Mouse (Mus musculus) hindbrain, embryonic 11.5 days (tissue): Measurements from ENCODE around the gene Pgpep1. TPM values are rescaled to one million over a fixed set of nuclear protein-coding genes. Genes with fewer than 3 reads are reported as not detected.

Experiments used
- polyA plus RNA-seq: library from polyadenylated mRNA; unstranded; fragments of >200 nt; fragmentation: Nextera tagmentation; extraction: Ambion mirVana; gene quantifications from 2 replicates; pipeline ENCODE4 v1.2.1, GENCODE M21; 2014

The Pgpep1 gene
- polyA plus RNA-seq, 1 experiment from 2014 or later = 170 TPM

Other genes starting within 250 kb of the Pgpep1 start
- 13.6 and 14.2 TPM in 2 replicates for gene Crtc1, start 220.8 kb downstream of the Pgpep1 start, polyA plus RNA-seq
- gene Klhl26, start 183.4 kb downstream of the Pgpep1 start, polyA plus RNA-seq = 11.1 and 12.8 TPM in 2 replicates
- gene Tmem59l, start 173.0 kb downstream of the Pgpep1 start, polyA plus RNA-seq = 15.6 and 19.6 TPM in 2 replicates
- 2.4 and 6.6 TPM in 2 replicates for gene Crlf1, start 167.2 kb downstream of the Pgpep1 start, polyA plus RNA-seq
- gene Rex1bd, start 153.6 kb downstream of the Pgpep1 start, polyA plus RNA-seq = 129 and 136 TPM in 2 replicates
- 814 and 839 TPM in 2 replicates for gene Uba52, start 149.6 kb downstream of the Pgpep1 start, polyA plus RNA-seq
- gene Fkbp8, start 132.7 kb downstream of the Pgpep1 start, polyA plus RNA-seq = 226 and 243 TPM in 2 replicates
- gene Kxd1, start 132.4 kb downstream of the Pgpep1 start, polyA plus RNA-seq = 48.3 and 52.6 TPM in 2 replicates
- 15.4 and 16.5 TPM in 2 replicates for gene Ell, start 120.9 kb downstream of the Pgpep1 start, polyA plus RNA-seq
- gene Isyna1, start 66.0 kb downstream of the Pgpep1 start, polyA plus RNA-seq = 57.9 and 65.1 TPM in 2 replicates
- 126 and 129 TPM in 2 replicates for gene Ssbp4, start 51.5 kb downstream of the Pgpep1 start, polyA plus RNA-seq
- gene Lrrc25, start 44.2 kb downstream of the Pgpep1 start, polyA plus RNA-seq = 0.85 and 0.97 TPM in 2 replicates
- not detected in 2 replicates for gene Gdf15, start 27.9 kb downstream of the Pgpep1 start, polyA plus RNA-seq
- 282 and 299 TPM in 2 replicates for gene Lsm4, start 12.9 kb upstream of the Pgpep1 start, polyA plus RNA-seq
- gene Jund, start 38.6 kb upstream of the Pgpep1 start, polyA plus RNA-seq = 126 and 137 TPM in 2 replicates
- 0.03 and 0.14 TPM in 2 replicates for gene Iqcn, start 43.1 kb upstream of the Pgpep1 start, polyA plus RNA-seq
- gene Gm3336, start 58.2 kb upstream of the Pgpep1 start, polyA plus RNA-seq = not detected in 2 replicates
- 0.09 TPM in 1 of 2 replicates, not detected in the other for gene Pde4c, start 63.3 kb upstream of the Pgpep1 start, polyA plus RNA-seq
- 91.5 and 94.3 TPM in 2 replicates for gene Rab3a, start 94.3 kb upstream of the Pgpep1 start, polyA plus RNA-seq
- gene Mpv17l2, start 100.6 kb upstream of the Pgpep1 start, polyA plus RNA-seq = 38.7 and 40.6 TPM in 2 replicates
- gene Pik3r2, start 116.3 kb upstream of the Pgpep1 start, polyA plus RNA-seq = 31.5 and 36.5 TPM in 2 replicates
- 11.2 and 12.3 TPM in 2 replicates for gene Mast3, start 144.7 kb upstream of the Pgpep1 start, polyA plus RNA-seq
- 0.08 TPM in 1 of 2 replicates, not detected in the other for gene Il12rb1, start 148.1 kb upstream of the Pgpep1 start, polyA plus RNA-seq
- gene Arrdc2, start 179.3 kb upstream of the Pgpep1 start, polyA plus RNA-seq = 9.9 and 10.3 TPM in 2 replicates
- 10.7 and 12.2 TPM in 2 replicates for gene Kcnn1, start 202.9 kb upstream of the Pgpep1 start, polyA plus RNA-seq
- gene Ccdc124, start 213.5 kb upstream of the Pgpep1 start, polyA plus RNA-seq = 162 and 173 TPM in 2 replicates
- 0.47 and 0.71 TPM in 2 replicates for gene Slc5a5, start 232.4 kb upstream of the Pgpep1 start, polyA plus RNA-seq
- 3,048 and 3,182 TPM in 2 replicates for gene Rpl18a, start 237.0 kb upstream of the Pgpep1 start, polyA plus RNA-seq
- 32.3 and 34.3 TPM in 2 replicates for gene Map1s, start 245.5 kb upstream of the Pgpep1 start, polyA plus RNA-seq